Mouse (Mus musculus) embryonic facial prominence, embryonic 10.5 days (tissue): Measurements from ENCODE around the gene Cop1. TPM values are rescaled to one million over a fixed set of nuclear protein-coding genes. Genes with fewer than 3 reads are reported as not detected.
"Not testable (repeated sequence)": the region's sequence is repeated elsewhere in the genome, so short reads cannot be mapped to it uniquely, and the experiment has no call there.

Experiments
- DNase-seq: peaks from one replicate; pipeline ENCODE4 v3.0.0-alpha.2; 2017; ENCODE audit warnings: low spot score
- H3K27ac ChIP-seq: fragments of 300-500 bp; sonication (generic); replicated peaks from 2 replicates; pipeline ENCODE4 v1.5.1; 2016; ENCODE audit warnings: mild to moderate bottlenecking
- H3K27me3 ChIP-seq: fragments of 300-500 bp; sonication (generic); replicated peaks from 2 replicates; pipeline ENCODE4 v1.6.1; 2016; ENCODE audit warnings: low read depth, mild to moderate bottlenecking; ENCODE audit not compliant: poor library complexity, severe bottlenecking
- H3K36me3 ChIP-seq: fragments of 300-500 bp; sonication (generic); replicated peaks from 2 replicates; pipeline ENCODE4 v1.6.1; 2016; ENCODE audit warnings: mild to moderate bottlenecking, moderate library complexity
- H3K4me1 ChIP-seq: fragments of 300-500 bp; sonication (generic); 2 replicates; pipeline ENCODE4 v1.6.1; 2016
- H3K4me3 ChIP-seq: fragments of 300-500 bp; sonication (generic); 2 replicates; pipeline ENCODE4 v1.5.1; 2016; ENCODE audit warnings: mild to moderate bottlenecking, moderate library complexity
- H3K9me3 ChIP-seq: fragments of 300-500 bp; sonication (generic); 2 replicates; pipeline ENCODE4 v1.6.1; 2016; ENCODE audit warnings: mild to moderate bottlenecking
- WGBS: fragments of 180-500 bp; shearing (Covaris S2); methylation state at CpG from one replicate; pipeline ENCODE4 v1.1.7; 2016; 5-methylcytosine and 5-hydroxymethylcytosine counted together
- polyA plus RNA-seq: library from polyadenylated mRNA; unstranded; fragments of >200 nt; fragmentation: Nextera tagmentation; extraction: Ambion mirVana; gene quantifications from 2 replicates; pipeline ENCODE4 v1.2.1, GENCODE M21; 2016

The Cop1 gene
- 45.7 and 68.3 TPM in 2 replicates for polyA plus RNA-seq

GRCm38 (mm10) chr1:159231781-159232571 is at the start of gene Cop1:
Cop1 (plus strand) TSS chr1:159232320.
- H3K36me3 ChIP-seq: not testable (repeated sequence)

GRCm38 (mm10) chr1:159186741-159187140 is 45.4 kb upstream of the Cop1 start:
- Histone ChIP-seq H3K36me3 (no peaks in the 10 kb centered on the region), H3K4me1 (no peaks in the 10 kb centered on the region), H3K27me3 (no peaks in the 10 kb centered on the region), H3K27ac (no peak overlapping the region), H3K4me3 (no peak overlapping the region), H3K9me3 (no peaks in the 10 kb centered on the region)
- WGBS: 56% methylated on average over 3 of the region's 3 CpGs
- DNase-seq: no peak

More at GRCm38 (mm10) chr1:159231781-159232571, at the start of gene Cop1:
- H3K4me3 ChIP-seq: peak within 1 kb of the TSS; percentile 82
- not testable (repeated sequence) for H3K9me3 ChIP-seq, H3K27me3 ChIP-seq
- peak within 1 kb of the TSS; percentile 93 for H3K27ac ChIP-seq
- DNase-seq: peak; percentile 94
- peaks cover 18% of the 10 kb centered on the region for H3K4me1 ChIP-seq
- WGBS: under 1% methylated on average over 85 of the region's 97 CpGs

- no peak overlapping the region for H3K27ac ChIP-seq
- no peaks in the 10 kb centered on the region for H3K4me1 ChIP-seq
- no peaks in the 10 kb centered on the region for H3K27me3 ChIP-seq
- 82% methylated on average over 3 of the region's 3 CpGs for whole genome bisulfite sequencing
- no peaks in the 10 kb centered on the region for H3K9me3 ChIP-seq
- no peak for DNase-seq
- H3K36me3 ChIP-seq: no peaks in the 10 kb centered on the region
- H3K4me3 ChIP-seq: no peak overlapping the region
These were observed 33.5 kb upstream of the Cop1 start for GRCm38 (mm10) chr1:159198603-159199002.

GRCm38 (mm10) chr1:159199606-159200005 is 32.5 kb upstream of the Cop1 start:
- Histone ChIP-seq H3K36me3 (no peaks in the 10 kb centered on the region), H3K27me3 (no peaks in the 10 kb centered on the region), H3K4me3 (no peak overlapping the region), H3K27ac (no peak overlapping the region), H3K4me1 (no peaks in the 10 kb centered on the region), H3K9me3 (no peaks in the 10 kb centered on the region)
- WGBS: 83% methylated on average over 3 of the region's 3 CpGs
- DNase-seq: no peak

GRCm38 (mm10) chr1:159201220-159201619 is 30.9 kb upstream of the Cop1 start:
- Histone ChIP-seq H3K4me3 (no peak overlapping the region), H3K9me3 (no peaks in the 10 kb centered on the region), H3K36me3 (no peaks in the 10 kb centered on the region), H3K4me1 (no peaks in the 10 kb centered on the region), H3K27me3 (no peaks in the 10 kb centered on the region), H3K27ac (no peak overlapping the region)
- DNase-seq: no peak

- Histone ChIP-seq H3K27ac (no peak overlapping the region), H3K9me3 (no peaks in the 10 kb centered on the region)
- 86% methylated on average over 4 of the region's 4 CpGs for WGBS
These were observed 20.4 kb upstream of the Cop1 start for GRCm38 (mm10) chr1:159211711-159212110.

GRCm38 (mm10) chr1:159217437-159217836 is 14.7 kb upstream of the Cop1 start:
- no peak overlapping the region for H3K27ac ChIP-seq
- 90% methylated on average over 4 of the region's 4 CpGs for WGBS
- no peak overlapping the region for H3K4me3 ChIP-seq
- no peaks in the 10 kb centered on the region for H3K27me3 ChIP-seq
- no peaks in the 10 kb centered on the region for H3K36me3 ChIP-seq
- DNase-seq: no peak
- H3K4me1 ChIP-seq: no peaks in the 10 kb centered on the region
- no peaks in the 10 kb centered on the region for H3K9me3 ChIP-seq

More at GRCm38 (mm10) chr1:159211711-159212110, 20.4 kb upstream of the Cop1 start:
- Histone ChIP-seq H3K36me3 (no peaks in the 10 kb centered on the region), H3K27me3 (no peaks in the 10 kb centered on the region), H3K4me1 (no peaks in the 10 kb centered on the region), H3K4me3 (no peak overlapping the region)
- DNase-seq: no peak

- WGBS: 81% methylated on average over 2 of the region's 2 CpGs
- no peaks in the 10 kb centered on the region for H3K36me3 ChIP-seq
- H3K27ac ChIP-seq: no peak overlapping the region
- no peak overlapping the region for H3K4me3 ChIP-seq
- H3K4me1 ChIP-seq: no peaks in the 10 kb centered on the region
- H3K27me3 ChIP-seq: no peaks in the 10 kb centered on the region
- no peaks in the 10 kb centered on the region for H3K9me3 ChIP-seq
- no peak for DNase-seq
These were observed 10.1 kb upstream of the Cop1 start for GRCm38 (mm10) chr1:159222046-159222445.

- Histone ChIP-seq H3K4me1 (no peaks in the 10 kb centered on the region), H3K27me3 (no peaks in the 10 kb centered on the region), H3K9me3 (no peaks in the 10 kb centered on the region), H3K27ac (no peak overlapping the region), H3K36me3 (no peaks in the 10 kb centered on the region), H3K4me3 (no peak overlapping the region)
- 68% methylated on average over 8 of the region's 8 CpGs for whole genome bisulfite sequencing
- DNase-seq: no peak
These were observed 6.9 kb upstream of the Cop1 start for GRCm38 (mm10) chr1:159225064-159225824.

- H3K27ac ChIP-seq: peak overlapping the region; percentile 93
- 2% methylated on average over 36 of the region's 47 CpGs for WGBS
These were observed 597 bp downstream of the Cop1 start for GRCm38 (mm10) chr1:159232572-159233261.

GRCm38 (mm10) chr1:159233426-159233825 is 1.3 kb downstream of the Cop1 start:
- peak overlapping the region; percentile 93; the same call in 1 of the 2 replicates for H3K27ac ChIP-seq
- no peak for DNase-seq
- WGBS: 49% methylated on average over 5 of the region's 5 CpGs

More at GRCm38 (mm10) chr1:159232572-159233261, 597 bp downstream of the Cop1 start:
- H3K9me3 ChIP-seq, H3K27me3 ChIP-seq, H3K36me3 ChIP-seq: not testable (repeated sequence)
- Histone ChIP-seq H3K4me1 (peaks cover 18% of the 10 kb centered on the region), H3K4me3 (peak overlapping the region; percentile 82)
- DNase-seq: peak; percentile 61

GRCm38 (mm10) chr1:159234496-159234895 is 2.4 kb downstream of the Cop1 start:
- Histone ChIP-seq H3K4me3 (peak overlapping the region; percentile 82), H3K27me3 (no peaks in the 10 kb centered on the region), H3K27ac (no peak overlapping the region), H3K4me1 (peaks cover 18% of the 10 kb centered on the region), H3K36me3 (peaks cover 10% of the 10 kb centered on the region), H3K9me3 (no peaks in the 10 kb centered on the region)
- no peak for DNase-seq
- 72% methylated on average over 2 of the region's 2 CpGs for WGBS

More at GRCm38 (mm10) chr1:159233426-159233825, 1.3 kb downstream of the Cop1 start:
- peak overlapping the region; percentile 82 for H3K4me3 ChIP-seq
- no peaks in the 10 kb centered on the region for H3K9me3 ChIP-seq
- peaks cover 8% of the 10 kb centered on the region for H3K36me3 ChIP-seq
- H3K27me3 ChIP-seq: no peaks in the 10 kb centered on the region
- H3K4me1 ChIP-seq: peaks cover 18% of the 10 kb centered on the region
